Mouse (Mus musculus): ENCODE data around the gene Mrto4. TPM values are rescaled to one million over a fixed set of nuclear protein-coding genes. Genes with fewer than 3 reads are reported as not detected.
A peak's percentile ranks its signal among the peaks of the same experiment; 100 is the strongest.

The Mrto4 gene
- polyA plus RNA-seq, 1 experiment from 2014 or later: 36.1 TPM

- no peak for TF ChIP-seq CTCF (IDR thresholded peaks at IDR 0.05)
- TF ChIP-seq EP300 (IDR thresholded peaks at IDR 0.05): no peak
- no peak for DNase-seq (ENCODE audit: low spot score)
- Histone ChIP-seq H3K4me1 (ENCODE audit: insufficient read depth, low read depth, low read length) (no peaks in the 10 kb centered on the region), H3K9ac (replicated peaks; ENCODE audit: low read depth) (no peak overlapping the region), H3K9me3 (ENCODE audit: low read length) (no peaks in the 10 kb centered on the region), H3K27me3 (replicated peaks; ENCODE audit: insufficient read depth, low read length) (no peaks in the 10 kb centered on the region), H3K27ac (ENCODE audit: low read length) (no peak overlapping the region), H3K4me2 (replicated peaks; ENCODE audit: low read depth, low read length) (no peak overlapping the region), H3K36me3 (ENCODE audit: insufficient read depth, low read length) (no peaks in the 10 kb centered on the region), H3K4me3 (ENCODE audit: low read depth, low read length) (no peak overlapping the region)
- WGBS: 84% methylated on average over 23 of the region's 23 CpGs
- no peak for ATAC-seq
These were observed 6.9 kb downstream of the Mrto4 start for GRCm38 (mm10) chr4:139345416-139346019.

GRCm38 (mm10) chr4:139343718-139344117 lies 8.7 kb downstream of the Mrto4 start:
- Histone ChIP-seq H3K36me3 (ENCODE audit: insufficient read depth, low read length) (no peaks in the 10 kb centered on the region), H3K4me2 (replicated peaks; ENCODE audit: low read depth, low read length) (no peak overlapping the region), H3K9ac (replicated peaks; ENCODE audit: low read depth) (no peak overlapping the region), H3K4me1 (ENCODE audit: insufficient read depth, low read depth, low read length) (no peaks in the 10 kb centered on the region), H3K27ac (ENCODE audit: low read length) (no peak overlapping the region), H3K4me3 (ENCODE audit: low read depth, low read length) (no peak overlapping the region), H3K27me3 (replicated peaks; ENCODE audit: insufficient read depth, low read length) (no peaks in the 10 kb centered on the region), H3K9me3 (ENCODE audit: low read length) (no peaks in the 10 kb centered on the region)
- no peak for TF ChIP-seq CTCF (IDR thresholded peaks at IDR 0.05)
- TF ChIP-seq EP300 (IDR thresholded peaks at IDR 0.05): no peak
- WGBS: 54% methylated on average over 5 of the region's 5 CpGs
- DNase-seq (ENCODE audit: low spot score): no peak
- no peak for ATAC-seq

GRCm38 (mm10) chr4:139341556-139342233 lies 10.7 kb downstream of the Mrto4 start:
- WGBS: 61% methylated on average over 7 of the region's 7 CpGs
- Histone ChIP-seq H3K9me3 (ENCODE audit: low read length) (no peaks in the 10 kb centered on the region), H3K27ac (ENCODE audit: low read length) (no peak overlapping the region), H3K4me2 (replicated peaks; ENCODE audit: low read depth, low read length) (no peak overlapping the region), H3K36me3 (ENCODE audit: insufficient read depth, low read length) (no peaks in the 10 kb centered on the region), H3K4me1 (ENCODE audit: insufficient read depth, low read depth, low read length) (no peaks in the 10 kb centered on the region), H3K27me3 (replicated peaks; ENCODE audit: insufficient read depth, low read length) (no peaks in the 10 kb centered on the region), H3K9ac (replicated peaks; ENCODE audit: low read depth) (no peak overlapping the region), H3K4me3 (ENCODE audit: low read depth, low read length) (no peak overlapping the region)
- ATAC-seq (peak; percentile 36; the same call in 1 of the 2 replicates), DNase-seq (ENCODE audit: low spot score) (peak; percentile 35)
- TF ChIP-seq CTCF (IDR thresholded peaks at IDR 0.05) (no peak), EP300 (IDR thresholded peaks at IDR 0.05) (no peak)

GRCm38 (mm10) chr4:139340835-139341234 lies 11.5 kb downstream of the Mrto4 start:
- 65% methylated on average over 4 of the region's 4 CpGs for WGBS
- Histone ChIP-seq H3K4me3 (ENCODE audit: low read depth, low read length) (no peak overlapping the region), H3K27me3 (replicated peaks; ENCODE audit: insufficient read depth, low read length) (no peaks in the 10 kb centered on the region), H3K9me3 (ENCODE audit: low read length) (no peaks in the 10 kb centered on the region), H3K4me2 (replicated peaks; ENCODE audit: low read depth, low read length) (no peak overlapping the region), H3K4me1 (ENCODE audit: insufficient read depth, low read depth, low read length) (no peaks in the 10 kb centered on the region), H3K27ac (ENCODE audit: low read length) (no peak overlapping the region), H3K36me3 (ENCODE audit: insufficient read depth, low read length) (no peaks in the 10 kb centered on the region), H3K9ac (replicated peaks; ENCODE audit: low read depth) (no peak overlapping the region)
- ATAC-seq: no peak
- peak; percentile 9 for DNase-seq (ENCODE audit: low spot score)
- TF ChIP-seq EP300 (IDR thresholded peaks at IDR 0.05) (no peak), CTCF (IDR thresholded peaks at IDR 0.05) (no peak)

- ATAC-seq (no peak), DNase-seq (ENCODE audit: low spot score) (no peak)
- Histone ChIP-seq H3K27me3 (replicated peaks; ENCODE audit: insufficient read depth, low read length) (no peaks in the 10 kb centered on the region), H3K4me3 (ENCODE audit: low read depth, low read length) (no peak overlapping the region), H3K4me2 (replicated peaks; ENCODE audit: low read depth, low read length) (no peak overlapping the region), H3K9ac (replicated peaks; ENCODE audit: low read depth) (no peak overlapping the region), H3K9me3 (ENCODE audit: low read length) (no peaks in the 10 kb centered on the region), H3K36me3 (ENCODE audit: insufficient read depth, low read length) (no peaks in the 10 kb centered on the region), H3K4me1 (ENCODE audit: insufficient read depth, low read depth, low read length) (no peaks in the 10 kb centered on the region), H3K27ac (ENCODE audit: low read length) (no peak overlapping the region)
- TF ChIP-seq EP300 (IDR thresholded peaks at IDR 0.05): no peak
- TF ChIP-seq CTCF (IDR thresholded peaks at IDR 0.05): no peak
- WGBS: 51% methylated on average over 33 of the region's 33 CpGs
These were observed 14.2 kb downstream of the Mrto4 start for GRCm38 (mm10) chr4:139338145-139338544.

- TF ChIP-seq EP300 (IDR thresholded peaks at IDR 0.05): no peak
- TF ChIP-seq CTCF (IDR thresholded peaks at IDR 0.05): peak; percentile 90
- Histone ChIP-seq H3K9me3 (ENCODE audit: low read length) (no peaks in the 10 kb centered on the region), H3K4me2 (replicated peaks; ENCODE audit: low read depth, low read length) (peak overlapping the region; percentile 39), H3K36me3 (ENCODE audit: insufficient read depth, low read length) (no peaks in the 10 kb centered on the region), H3K4me3 (ENCODE audit: low read depth, low read length) (0 out of 2 replicates have a peak overlapping the region, but pooled peaks have one; percentile 2), H3K9ac (replicated peaks; ENCODE audit: low read depth) (no peak overlapping the region), H3K4me1 (ENCODE audit: insufficient read depth, low read depth, low read length) (no peaks in the 10 kb centered on the region), H3K27me3 (replicated peaks; ENCODE audit: insufficient read depth, low read length) (no peaks in the 10 kb centered on the region), H3K27ac (ENCODE audit: low read length) (no peak overlapping the region)
- peak; percentile 88 for DNase-seq (ENCODE audit: low spot score)
- peak; percentile 81 for ATAC-seq
- WGBS: 24% methylated on average over 24 of the region's 24 CpGs
These were observed 15.4 kb downstream of the Mrto4 start for GRCm38 (mm10) chr4:139336822-139337483.
